ENCODE assay signal across 8 mouse cellular contexts in the genomic region with DNA sequence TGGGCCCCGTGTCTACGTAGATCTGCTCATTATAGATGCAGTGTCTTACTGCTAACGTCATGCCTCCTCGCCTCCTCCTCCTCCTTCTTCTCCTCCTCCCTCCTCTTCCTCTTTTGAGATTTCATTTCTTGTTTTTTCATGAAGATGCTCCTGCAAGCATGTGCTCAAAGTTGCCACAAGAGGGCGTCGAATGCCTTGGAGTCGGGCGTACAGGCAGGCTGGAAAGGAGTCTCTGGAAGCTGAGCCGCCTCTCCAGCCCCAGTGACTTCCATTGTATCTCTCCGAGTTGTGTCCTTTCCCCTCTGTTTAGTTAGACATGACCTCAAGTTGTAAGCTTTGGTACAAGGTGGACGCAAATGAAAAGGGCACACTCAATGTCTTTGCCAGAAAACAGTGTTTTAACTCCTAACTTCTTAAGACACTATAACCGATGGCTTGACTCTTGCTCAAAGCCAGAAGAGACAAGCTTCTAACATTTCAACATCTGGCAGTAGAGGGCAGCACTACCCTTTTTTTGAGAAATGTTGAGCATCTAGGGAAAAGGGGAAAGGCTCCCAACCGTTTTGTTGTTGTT. TPM values are rescaled to one million over a fixed set of nuclear protein-coding genes. Genes with fewer than 3 reads are reported as not detected.
DNase-seq lines count a peak whose midpoint lies in the region; ATAC-seq lines count a peak whose summit lies in the region.

No protein-coding gene starts in this region.

- H3K4me2 ChIP-seq in intestine, embryonic 15.5 days (replicated peaks), result peak overlapping the region; percentile 50
- peak overlapping the region; percentile 36; the same call in 1 of the 2 replicates for H3K4me2 ChIP-seq in limb, embryonic 11.5 days (ENCODE audit: low read depth, severe bottlenecking)
- peak overlapping the region; percentile 44 for H3K4me2 ChIP-seq in midbrain, embryonic 14.5 days (ENCODE audit: low read length)

- no peaks in the 10 kb centered on the region for H3K9me3 ChIP-seq in intestine, embryonic 15.5 days
- H3K9me3 ChIP-seq in limb, embryonic 11.5 days (ENCODE audit: control insufficient read depth, low read length), result no peaks in the 10 kb centered on the region
- H3K9me3 ChIP-seq in midbrain, embryonic 14.5 days (ENCODE audit: control insufficient read depth, low read length), result no peaks in the 10 kb centered on the region

- intact Hi-C loops in gastrocnemius, postnatal 36 days (cut with DNase I), result loop anchor here (5.0 to 10.0 kb wide), 3 partner anchors 37 to 225 kb away; a partner anchor contains a TSS

- H3K4me1 ChIP-seq in intestine, embryonic 15.5 days (replicated peaks), result 0 out of 2 replicates have a peak, but pooled peaks cover under 1% of the 10 kb centered on the region
- H3K4me1 ChIP-seq in limb, embryonic 11.5 days (ENCODE audit: control insufficient read depth, insufficient read depth, low read length), result no peaks in the 10 kb centered on the region
- H3K4me1 ChIP-seq in midbrain, embryonic 14.5 days (ENCODE audit: control insufficient read depth, insufficient read depth, low read length), result peaks cover 1% of the 10 kb centered on the region; the same call in 1 of the 2 replicates

- peak; percentile 73 for DNase-seq in urinary bladder, postnatal 14 days (ENCODE audit: low spot score)
- no peak for DNase-seq in urinary bladder, adult 2 months (ENCODE audit: low spot score)
- peak; percentile 93 for DNase-seq in embryo, embryonic 11 days
- peak; percentile 37 to 66 for DNase-seq in gastrocnemius, postnatal 36 days
- DNase-seq in limb, embryonic 11.5 days (ENCODE audit: low spot score), result peak; percentile 81
- DNase-seq in midbrain, embryonic 14.5 days, result peak; percentile 94
- DNase-seq in spleen, adult 12 weeks (ENCODE audit: low spot score), result peak; percentile 35

- no peak overlapping the region for H3K9ac ChIP-seq in intestine, embryonic 15.5 days
- H3K9ac ChIP-seq in limb, embryonic 11.5 days (ENCODE audit: low read length), result no peak overlapping the region
- no peak overlapping the region for H3K9ac ChIP-seq in midbrain, embryonic 14.5 days (replicated peaks; ENCODE audit: low read length)

- no peaks in the 10 kb centered on the region for H3K27me3 ChIP-seq in intestine, embryonic 15.5 days (replicated peaks)
- H3K27me3 ChIP-seq in limb, embryonic 11.5 days (ENCODE audit: control insufficient read depth, insufficient read depth, low read length), result no peaks in the 10 kb centered on the region
- no peaks in the 10 kb centered on the region for H3K27me3 ChIP-seq in midbrain, embryonic 14.5 days (ENCODE audit: control insufficient read depth, insufficient read depth, low read length)

- H3K4me3 ChIP-seq in intestine, embryonic 15.5 days (replicated peaks), result 0 out of 2 replicates have a peak overlapping the region, but pooled peaks have one; percentile 7
- H3K4me3 ChIP-seq in limb, embryonic 11.5 days (ENCODE audit: low read depth, low read length), result 0 out of 2 replicates have a peak overlapping the region, but pooled peaks have one; percentile 3
- H3K4me3 ChIP-seq in midbrain, embryonic 14.5 days (replicated peaks; ENCODE audit: low read depth, low read length), result no peak overlapping the region

- H3K27ac ChIP-seq in intestine, embryonic 15.5 days, result no peak overlapping the region
- no peak overlapping the region for H3K27ac ChIP-seq in limb, embryonic 11.5 days (replicated peaks; ENCODE audit: low read depth, low read length)
- H3K27ac ChIP-seq in midbrain, embryonic 14.5 days (replicated peaks; ENCODE audit: low read depth, low read length), result no peak overlapping the region

- H3K36me3 ChIP-seq in intestine, embryonic 15.5 days, result no peaks in the 10 kb centered on the region
- no peaks in the 10 kb centered on the region for H3K36me3 ChIP-seq in limb, embryonic 11.5 days (ENCODE audit: control insufficient read depth, insufficient read depth, low read length)
- H3K36me3 ChIP-seq in midbrain, embryonic 14.5 days (ENCODE audit: control insufficient read depth, insufficient read depth, low read length), result no peaks in the 10 kb centered on the region

- 1% methylated on average over 13 of the region's 13 CpGs for WGBS in intestine, embryonic 15.5 days
- 2% methylated on average over 13 of the region's 13 CpGs for WGBS in limb, embryonic 11.5 days
- 2% methylated on average over 13 of the region's 13 CpGs for WGBS in midbrain, embryonic 14.5 days

- ATAC-seq in intestine, embryonic 15.5 days, result peak; percentile 87
- peak; percentile 65; the same call in 1 of the 2 replicates for ATAC-seq in limb, embryonic 11.5 days (ENCODE audit: insufficient number of reproducible peaks, low FRiP score, low TSS enrichment, low read depth)
- peak; percentile 60; the same call in 1 of the 2 replicates for ATAC-seq in midbrain, embryonic 14.5 days (ENCODE audit: low FRiP score, low TSS enrichment)

RNA-seq across cellular contexts. Expression of a gene that starts 5.9 kb away (rescaled TPM):
- polyA plus RNA-seq in urinary bladder, adult 2 months (2012; rRNA removed), result 50.6 and 52.3 TPM in 2 replicates
- total RNA-seq in gastrocnemius, postnatal 36 days (2021), result 100 to 1,000 TPM; 336 to 420 TPM
- polyA plus RNA-seq in intestine, embryonic 15.5 days (2015; fragmentation: Nextera tagmentation; extraction: Ambion mirVana), result 58.7 and 60.7 TPM in 2 replicates
- polyA plus RNA-seq in limb, embryonic 11.5 days (2014; fragmentation: Nextera tagmentation; extraction: Ambion mirVana), result 41.0 and 45.6 TPM in 2 replicates
- polyA plus RNA-seq in midbrain, embryonic 14.5 days (2014; fragmentation: Nextera tagmentation; extraction: Ambion mirVana), result 72.6 and 89.3 TPM in 2 replicates
